Mouse (Mus musculus): ENCODE results near the gene Rell1. TPM values are rescaled to one million over a fixed set of nuclear protein-coding genes. Genes with fewer than 3 reads are reported as not detected.

Gene Rell1
- polyA plus RNA-seq, 1 experiment from 2014 or later: 8.5 TPM

DNA sequence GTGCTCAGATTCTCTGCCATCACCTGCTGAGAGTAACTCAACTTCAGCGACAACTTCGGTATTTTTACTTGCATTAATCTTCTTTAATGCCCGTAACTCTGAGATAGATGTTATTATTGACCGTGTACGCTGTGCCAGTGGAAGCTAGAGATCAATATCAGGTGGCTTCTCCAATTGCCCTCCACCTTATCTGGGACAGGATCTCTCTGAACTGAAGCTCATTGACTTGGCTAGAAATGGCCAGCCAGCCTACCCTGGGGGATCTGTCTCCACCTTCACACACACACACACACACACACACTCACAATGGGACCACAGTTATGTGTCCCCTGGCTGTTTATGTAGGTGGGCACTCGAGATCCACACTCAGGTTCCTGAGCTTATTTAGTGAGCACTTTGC, 16.7 kb downstream of the Rell1 start:
- Histone ChIP-seq H3K4me2 (peak overlapping the region; percentile 22; the same call in 1 of the 2 replicates), H3K36me3 (no peaks in the 10 kb centered on the region), H3K9ac (no peak overlapping the region), H3K9me3 (replicated peaks) (no peaks in the 10 kb centered on the region), H3K4me1 (replicated peaks) (peaks cover 22% of the 10 kb centered on the region), H3K4me3 (no peak overlapping the region), H3K27me3 (replicated peaks) (no peaks in the 10 kb centered on the region), H3K27ac (ENCODE audit: poor library complexity, severe bottlenecking) (peak overlapping the region; percentile 47)
- ATAC-seq (ENCODE audit: insufficient number of reproducible peaks, low FRiP score): no peak
- 72% methylated on average over 6 of the region's 6 CpGs for WGBS

DNA sequence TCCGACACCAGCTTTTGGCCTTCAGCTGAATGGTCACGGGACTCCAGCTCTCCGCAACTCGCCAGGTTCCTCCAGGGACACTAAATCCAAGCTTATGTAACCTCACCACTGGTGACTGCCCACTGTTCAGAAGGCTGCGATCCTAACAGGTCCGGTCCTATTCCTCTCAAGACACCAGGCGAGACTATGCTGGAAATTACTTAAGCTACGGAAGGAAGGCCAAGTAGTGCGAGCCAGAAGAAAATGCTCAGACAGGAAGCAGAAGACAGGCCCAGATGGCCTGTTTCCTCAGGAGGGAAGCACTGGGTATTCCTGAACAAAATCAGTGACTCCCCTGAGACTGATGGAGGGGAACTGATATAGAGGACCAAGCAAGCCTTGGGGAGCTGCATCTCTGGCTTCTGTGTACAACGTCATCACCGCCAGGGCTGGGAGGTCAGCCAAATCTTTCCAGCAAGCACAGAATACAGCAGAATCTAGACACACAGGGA, 17.2 kb downstream of the Rell1 start:
- no peak overlapping the region for H3K9ac ChIP-seq
- no peaks in the 10 kb centered on the region for H3K27me3 ChIP-seq (replicated peaks)
- no peak overlapping the region for H3K4me3 ChIP-seq
- ATAC-seq (ENCODE audit: insufficient number of reproducible peaks, low FRiP score): peak; percentile 78
- H3K4me2 ChIP-seq: peak overlapping the region; percentile 22; the same call in 1 of the 2 replicates
- no peaks in the 10 kb centered on the region for H3K9me3 ChIP-seq (replicated peaks)
- peak overlapping the region; percentile 47; the same call in 1 of the 2 replicates for H3K27ac ChIP-seq (ENCODE audit: poor library complexity, severe bottlenecking)
- 65% methylated on average over 11 of the region's 11 CpGs for WGBS
- H3K4me1 ChIP-seq (replicated peaks): peaks cover 22% of the 10 kb centered on the region
- no peaks in the 10 kb centered on the region for H3K36me3 ChIP-seq

DNA sequence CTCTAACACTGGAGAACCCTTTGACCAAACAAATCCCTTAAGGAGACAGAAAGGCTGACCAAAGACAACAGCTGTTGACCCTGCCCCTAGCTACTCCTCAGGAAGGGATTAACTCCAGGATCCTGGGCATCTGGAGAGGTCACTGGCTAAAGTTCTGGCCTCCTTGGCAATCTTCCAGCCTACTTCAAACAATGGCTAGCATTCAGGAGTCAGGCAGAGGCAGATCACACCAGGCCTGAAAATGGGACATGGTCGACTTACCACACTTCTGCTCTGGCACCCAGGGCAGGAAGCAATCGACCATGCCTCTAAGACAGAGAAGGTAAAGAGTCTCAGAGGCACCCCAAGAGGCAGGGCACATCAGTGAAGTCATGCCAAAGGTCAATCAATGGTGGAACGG, 19.5 kb downstream of the Rell1 start:
- Histone ChIP-seq H3K4me2 (no peak overlapping the region), H3K27ac (ENCODE audit: poor library complexity, severe bottlenecking) (no peak overlapping the region), H3K9me3 (replicated peaks) (no peaks in the 10 kb centered on the region), H3K4me1 (replicated peaks) (peaks cover 22% of the 10 kb centered on the region), H3K4me3 (no peak overlapping the region), H3K36me3 (no peaks in the 10 kb centered on the region), H3K9ac (no peak overlapping the region), H3K27me3 (replicated peaks) (no peaks in the 10 kb centered on the region)
- 61% methylated on average over 3 of the region's 3 CpGs for WGBS
- ATAC-seq (ENCODE audit: insufficient number of reproducible peaks, low FRiP score): no peak

- ATAC-seq (ENCODE audit: insufficient number of reproducible peaks, low FRiP score): no peak
- Histone ChIP-seq H3K9me3 (replicated peaks) (no peaks in the 10 kb centered on the region), H3K4me3 (no peak overlapping the region), H3K9ac (no peak overlapping the region), H3K36me3 (no peaks in the 10 kb centered on the region), H3K4me1 (replicated peaks) (peaks cover 22% of the 10 kb centered on the region), H3K27me3 (replicated peaks) (no peaks in the 10 kb centered on the region), H3K4me2 (no peak overlapping the region), H3K27ac (ENCODE audit: poor library complexity, severe bottlenecking) (no peak overlapping the region)
- WGBS: 80% methylated on average over 8 of the region's 8 CpGs
These were observed 21.2 kb downstream of the Rell1 start for GRCm38 (mm10) chr5:63947526-63947925.

GRCm38 (mm10) chr5:63943291-63943690, 25.4 kb downstream of the Rell1 start:
- Histone ChIP-seq H3K27ac (ENCODE audit: poor library complexity, severe bottlenecking) (no peak overlapping the region), H3K4me1 (replicated peaks) (no peaks in the 10 kb centered on the region), H3K27me3 (replicated peaks) (no peaks in the 10 kb centered on the region), H3K9ac (no peak overlapping the region), H3K9me3 (replicated peaks) (no peaks in the 10 kb centered on the region), H3K4me3 (no peak overlapping the region), H3K4me2 (no peak overlapping the region), H3K36me3 (no peaks in the 10 kb centered on the region)
- 87% methylated on average over 9 of the region's 9 CpGs for WGBS
- no peak for ATAC-seq (ENCODE audit: insufficient number of reproducible peaks, low FRiP score)

GRCm38 (mm10) chr5:63941891-63942290, 26.8 kb downstream of the Rell1 start:
- H3K4me3 ChIP-seq: no peak overlapping the region
- no peaks in the 10 kb centered on the region for H3K36me3 ChIP-seq
- no peak for ATAC-seq (ENCODE audit: insufficient number of reproducible peaks, low FRiP score)
- 69% methylated on average over 5 of the region's 5 CpGs for WGBS
- H3K4me1 ChIP-seq (replicated peaks): no peaks in the 10 kb centered on the region
- no peak overlapping the region for H3K9ac ChIP-seq
- no peak overlapping the region for H3K27ac ChIP-seq (ENCODE audit: poor library complexity, severe bottlenecking)
- no peaks in the 10 kb centered on the region for H3K27me3 ChIP-seq (replicated peaks)
- no peaks in the 10 kb centered on the region for H3K9me3 ChIP-seq (replicated peaks)
- no peak overlapping the region for H3K4me2 ChIP-seq

DNA sequence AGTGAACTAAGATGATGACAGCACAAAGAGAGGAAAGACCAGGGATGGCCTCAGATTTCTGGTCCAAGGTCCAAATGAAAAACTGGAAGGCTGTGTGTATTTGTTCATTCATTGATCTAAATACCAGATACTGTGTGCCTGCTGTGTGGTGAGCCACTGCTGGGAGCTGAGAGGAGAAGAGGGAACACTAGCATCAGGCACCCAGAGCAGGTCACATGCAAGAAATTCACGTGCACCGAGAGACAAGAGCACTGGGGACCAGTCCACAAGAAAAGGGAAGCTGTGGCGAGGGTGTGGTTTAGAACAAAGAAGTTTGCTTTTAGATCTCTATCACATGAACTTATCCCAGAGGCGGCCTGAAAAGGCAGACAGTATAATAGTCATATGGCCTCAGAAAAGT, 30.1 kb downstream of the Rell1 start:
- Histone ChIP-seq H3K27me3 (replicated peaks) (no peaks in the 10 kb centered on the region), H3K27ac (ENCODE audit: poor library complexity, severe bottlenecking) (no peak overlapping the region), H3K4me2 (no peak overlapping the region), H3K36me3 (no peaks in the 10 kb centered on the region), H3K9me3 (replicated peaks) (no peaks in the 10 kb centered on the region), H3K9ac (no peak overlapping the region), H3K4me1 (replicated peaks) (no peaks in the 10 kb centered on the region), H3K4me3 (no peak overlapping the region)
- no peak for ATAC-seq (ENCODE audit: insufficient number of reproducible peaks, low FRiP score)
- 67% methylated on average over 4 of the region's 4 CpGs for WGBS

- H3K9ac ChIP-seq: no peak overlapping the region
- WGBS: 54% methylated on average over 6 of the region's 6 CpGs
- no peak overlapping the region for H3K27ac ChIP-seq (ENCODE audit: poor library complexity, severe bottlenecking)
- H3K4me2 ChIP-seq: no peak overlapping the region
- ATAC-seq (ENCODE audit: insufficient number of reproducible peaks, low FRiP score): no peak
- H3K36me3 ChIP-seq: no peaks in the 10 kb centered on the region
- no peak overlapping the region for H3K4me3 ChIP-seq
- peaks cover 9% of the 10 kb centered on the region for H3K4me1 ChIP-seq (replicated peaks)
- no peaks in the 10 kb centered on the region for H3K27me3 ChIP-seq (replicated peaks)
- no peaks in the 10 kb centered on the region for H3K9me3 ChIP-seq (replicated peaks)
These were observed 32.0 kb downstream of the Rell1 start for GRCm38 (mm10) chr5:63936740-63937139.

DNA sequence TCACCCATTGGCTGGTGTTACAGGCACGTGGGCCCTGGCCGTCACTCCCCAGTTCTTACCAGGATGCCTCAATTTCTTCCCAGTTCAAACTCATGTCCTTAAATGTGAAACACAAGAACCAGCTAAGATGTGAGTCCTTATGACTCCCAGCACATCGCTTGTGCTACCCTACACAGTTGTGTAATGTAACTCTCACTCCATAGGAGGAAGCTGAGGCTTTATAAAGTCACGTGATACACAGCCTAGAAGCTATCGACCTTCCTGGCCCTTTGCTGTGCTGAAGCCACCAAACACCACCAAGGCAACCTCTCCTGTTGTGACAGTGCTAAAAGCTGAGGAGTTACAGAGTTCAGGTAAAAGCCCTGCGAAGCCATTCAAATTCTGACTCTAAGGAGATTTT, 33.1 kb downstream of the Rell1 start:
- no peak overlapping the region for H3K27ac ChIP-seq (ENCODE audit: poor library complexity, severe bottlenecking)
- H3K4me1 ChIP-seq (replicated peaks): peaks cover 9% of the 10 kb centered on the region
- H3K9ac ChIP-seq: no peak overlapping the region
- no peaks in the 10 kb centered on the region for H3K9me3 ChIP-seq (replicated peaks)
- 87% methylated on average over 6 of the region's 6 CpGs for WGBS
- no peak overlapping the region for H3K4me3 ChIP-seq
- no peaks in the 10 kb centered on the region for H3K36me3 ChIP-seq
- no peak overlapping the region for H3K4me2 ChIP-seq
- no peak for ATAC-seq (ENCODE audit: insufficient number of reproducible peaks, low FRiP score)
- H3K27me3 ChIP-seq (replicated peaks): no peaks in the 10 kb centered on the region

DNA sequence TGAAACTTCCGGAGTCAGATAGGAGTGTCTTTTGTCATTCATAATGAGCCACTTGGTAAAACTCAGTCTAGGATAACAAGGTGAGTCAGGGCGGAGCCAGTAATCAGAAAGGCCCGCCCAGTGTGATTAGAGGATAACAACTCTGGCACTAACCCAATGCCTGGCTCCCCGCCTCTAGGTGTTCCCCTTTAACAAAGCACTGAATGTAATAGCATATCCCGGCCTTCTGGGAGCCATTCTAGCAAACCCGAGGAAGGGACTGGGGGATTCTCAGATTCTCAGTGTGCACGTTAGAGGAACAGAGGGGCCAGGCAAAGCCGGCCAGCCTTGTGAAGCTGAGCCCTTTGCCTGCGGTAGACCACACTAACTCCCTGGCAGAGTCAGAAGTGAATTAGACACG, 35.9 kb downstream of the Rell1 start:
- Histone ChIP-seq H3K9ac (no peak overlapping the region), H3K4me1 (replicated peaks) (peaks cover 9% of the 10 kb centered on the region), H3K4me3 (no peak overlapping the region), H3K36me3 (peaks cover 21% of the 10 kb centered on the region), H3K27me3 (replicated peaks) (no peaks in the 10 kb centered on the region), H3K4me2 (0 out of 2 replicates have a peak overlapping the region, but pooled peaks have one; percentile 3), H3K9me3 (replicated peaks) (peaks cover 6% of the 10 kb centered on the region; the same call in 1 of the 2 replicates), H3K27ac (ENCODE audit: poor library complexity, severe bottlenecking) (no peak overlapping the region)
- WGBS: 35% methylated on average over 10 of the region's 10 CpGs
- no peak; the same call in 1 of the 2 replicates for ATAC-seq (ENCODE audit: insufficient number of reproducible peaks, low FRiP score)

DNA sequence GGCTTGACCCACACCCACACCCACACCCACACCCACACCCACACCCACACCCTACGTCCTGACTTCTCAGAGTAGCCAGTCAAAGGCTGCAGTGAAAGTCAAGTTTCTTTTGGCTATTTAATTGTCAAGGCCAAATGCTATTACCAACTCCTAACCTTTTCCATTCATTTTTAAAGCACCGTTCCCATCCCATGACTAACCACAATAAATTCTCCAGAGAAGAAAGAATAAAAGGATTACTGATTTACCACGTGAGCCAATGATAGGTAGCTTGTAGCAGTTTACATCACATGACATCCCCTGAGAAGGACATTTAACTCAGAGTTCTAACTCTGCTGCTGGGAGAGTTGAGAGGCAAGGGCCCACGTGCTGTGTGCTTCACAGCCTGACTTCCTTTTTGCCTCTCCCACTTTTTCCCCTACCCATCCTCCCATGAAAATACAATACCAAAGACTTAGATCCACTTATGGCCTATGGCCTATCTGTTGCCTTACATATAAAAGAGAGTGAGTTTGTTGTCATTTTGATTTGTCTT, 37.8 kb downstream of the Rell1 start:
- Histone ChIP-seq H3K27ac (ENCODE audit: poor library complexity, severe bottlenecking) (no peak overlapping the region), H3K9ac (no peak overlapping the region), H3K36me3 (peaks cover 34% of the 10 kb centered on the region), H3K4me3 (no peak overlapping the region), H3K4me1 (replicated peaks) (peaks cover 9% of the 10 kb centered on the region), H3K4me2 (no peak overlapping the region), H3K27me3 (replicated peaks) (no peaks in the 10 kb centered on the region), H3K9me3 (replicated peaks) (peaks cover 19% of the 10 kb centered on the region; the same call in 1 of the 2 replicates)
- ATAC-seq (ENCODE audit: insufficient number of reproducible peaks, low FRiP score): no peak
- 57% methylated on average over 4 of the region's 4 CpGs for WGBS

Measured in heart, embryonic 12.5 days (tissue).